In the genomic region with DNA sequence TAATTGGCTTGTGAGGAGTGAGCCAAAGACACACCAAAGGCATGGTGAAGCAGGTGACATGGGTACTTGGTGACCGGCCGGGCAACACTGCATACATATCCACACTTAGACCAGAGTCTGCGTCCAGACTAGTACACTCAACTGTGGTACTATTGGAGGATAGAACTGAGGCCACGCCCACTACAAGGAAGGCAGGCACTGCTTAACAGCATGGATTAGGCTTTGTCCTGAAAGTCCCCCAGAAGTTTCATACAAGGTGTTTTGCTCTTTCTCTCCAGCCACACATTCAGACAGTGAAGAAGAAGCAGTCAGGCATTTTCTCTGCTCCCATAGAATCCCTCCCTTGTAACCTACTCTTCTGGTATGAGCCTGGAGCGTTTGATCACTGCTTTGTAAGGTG, we compare ENCODE assay signal across 7 mouse cellular contexts. TPM values are rescaled to one million over a fixed set of nuclear protein-coding genes. Genes with fewer than 3 reads are reported as not detected.
DNase-seq lines count a peak whose midpoint lies in the region; ATAC-seq and TF ChIP-seq lines count a peak whose summit lies in the region.

No protein-coding gene starts in this region.

- H3K4me1 ChIP-seq in hindbrain, embryonic 15.5 days (replicated peaks), result peaks cover 16% of the 10 kb centered on the region
- no peaks in the 10 kb centered on the region for H3K4me1 ChIP-seq in limb, embryonic 11.5 days (ENCODE audit: control insufficient read depth, insufficient read depth, low read length)
- H3K4me1 ChIP-seq in midbrain, embryonic 11.5 days (ENCODE audit: control insufficient read depth, insufficient read depth, low read length), result peaks cover 4% of the 10 kb centered on the region
- no peaks in the 10 kb centered on the region for H3K4me1 ChIP-seq in spleen, adult 2 months (ENCODE audit: control insufficient read depth, insufficient read depth, insufficient read length)

- ATAC-seq in hindbrain, embryonic 15.5 days (ENCODE audit: low FRiP score, low read depth), result peak; percentile 81
- peak; percentile 75 for ATAC-seq in limb, embryonic 11.5 days (ENCODE audit: insufficient number of reproducible peaks, low FRiP score, low TSS enrichment, low read depth)
- peak; percentile 76 for ATAC-seq in midbrain, embryonic 11.5 days (ENCODE audit: low FRiP score)

- peak; percentile 68 for DNase-seq in adipocyte (ENCODE audit: low spot score)
- peak; percentile 65 to 76 for DNase-seq in cerebellum, postnatal 10 days
- peak; percentile 32 to 38 for DNase-seq in frontal cortex, postnatal 10 days (ENCODE audit: low spot score in 2 of 2)
- peak; percentile 74 for DNase-seq in limb, embryonic 11.5 days (ENCODE audit: low spot score)
- DNase-seq in midbrain, embryonic 11.5 days (ENCODE audit: low spot score, missing footprints), result peak; percentile 96
- DNase-seq in spleen, adult 2 months (ENCODE audit: low read depth in 1 of 2, low spot score in 2 of 2), result peak in 1 of 2 experiments; percentile 32

- peak overlapping the region; percentile 96 for H3K27ac ChIP-seq in hindbrain, embryonic 15.5 days (replicated peaks)
- H3K27ac ChIP-seq in limb, embryonic 11.5 days (replicated peaks; ENCODE audit: low read depth, low read length), result 0 out of 2 replicates have a peak overlapping the region, but pooled peaks have one; percentile 15
- H3K27ac ChIP-seq in midbrain, embryonic 11.5 days (ENCODE audit: low read depth, low read length), result peak overlapping the region; percentile 90
- no peak overlapping the region for H3K27ac ChIP-seq in spleen, adult 2 months (ENCODE audit: insufficient read depth, low read length)

- H3K9ac ChIP-seq in hindbrain, embryonic 15.5 days, result peak overlapping the region; percentile 85
- peak overlapping the region; percentile 93 for H3K9ac ChIP-seq in limb, embryonic 11.5 days (ENCODE audit: low read length)
- H3K9ac ChIP-seq in midbrain, embryonic 11.5 days (ENCODE audit: low read length), result peak overlapping the region; percentile 90

- peak overlapping the region; percentile 87 for H3K4me3 ChIP-seq in hindbrain, embryonic 15.5 days
- H3K4me3 ChIP-seq in limb, embryonic 11.5 days (ENCODE audit: low read depth, low read length), result peak overlapping the region; percentile 77
- H3K4me3 ChIP-seq in midbrain, embryonic 11.5 days (ENCODE audit: low read depth, low read length), result peak overlapping the region; percentile 63
- peak overlapping the region; percentile 48 for H3K4me3 ChIP-seq in spleen, adult 2 months (ENCODE audit: extremely low read depth, insufficient read depth, insufficient read length)

- no peak; the same call in 1 of the 2 replicates for TF ChIP-seq POLR2A in spleen, adult 2 months (IDR thresholded peaks at IDR 0.05; ENCODE audit: low read depth, low read length)

- WGBS in hindbrain, embryonic 15.5 days, result 4% methylated on average over 5 of the region's 5 CpGs
- 5% methylated on average over 5 of the region's 5 CpGs for WGBS in limb, embryonic 11.5 days
- WGBS in midbrain, embryonic 11.5 days, result 9% methylated on average over 5 of the region's 5 CpGs
- WGBS in spleen, adult 2 months, result under 1% methylated on average over 5 of the region's 5 CpGs

- H3K9me3 ChIP-seq in hindbrain, embryonic 15.5 days, result no peaks in the 10 kb centered on the region
- no peaks in the 10 kb centered on the region for H3K9me3 ChIP-seq in limb, embryonic 11.5 days (ENCODE audit: control insufficient read depth, low read length)
- no peaks in the 10 kb centered on the region for H3K9me3 ChIP-seq in midbrain, embryonic 11.5 days (ENCODE audit: control insufficient read depth, low read length)

- peak overlapping the region; percentile 71 for H3K4me2 ChIP-seq in hindbrain, embryonic 15.5 days
- peak overlapping the region; percentile 70 for H3K4me2 ChIP-seq in limb, embryonic 11.5 days (ENCODE audit: low read depth, severe bottlenecking)
- H3K4me2 ChIP-seq in midbrain, embryonic 11.5 days, result peak overlapping the region; percentile 76

- H3K27me3 ChIP-seq in hindbrain, embryonic 15.5 days, result no peaks in the 10 kb centered on the region
- no peaks in the 10 kb centered on the region for H3K27me3 ChIP-seq in limb, embryonic 11.5 days (ENCODE audit: control insufficient read depth, insufficient read depth, low read length)
- no peaks in the 10 kb centered on the region for H3K27me3 ChIP-seq in midbrain, embryonic 11.5 days (ENCODE audit: control insufficient read depth, insufficient read depth, low read length)
- H3K27me3 ChIP-seq in spleen, adult 2 months (ENCODE audit: control insufficient read depth, insufficient read depth, low read length), result no peaks in the 10 kb centered on the region

- TF ChIP-seq CTCF in spleen, adult 2 months (IDR thresholded peaks at IDR 0.05; ENCODE audit: extremely low read depth, insufficient read depth, insufficient read length, insufficient replicate concordance), result no peak

- H3K36me3 ChIP-seq in hindbrain, embryonic 15.5 days, result peaks cover 18% of the 10 kb centered on the region
- peaks cover 11% of the 10 kb centered on the region; the same call in 1 of the 2 replicates for H3K36me3 ChIP-seq in limb, embryonic 11.5 days (ENCODE audit: control insufficient read depth, insufficient read depth, low read length)
- peaks cover 9% of the 10 kb centered on the region; the same call in 1 of the 2 replicates for H3K36me3 ChIP-seq in midbrain, embryonic 11.5 days (ENCODE audit: control insufficient read depth, insufficient read depth, low read length)
- H3K36me3 ChIP-seq in spleen, adult 2 months (ENCODE audit: control insufficient read depth, insufficient read depth, low read length), result peaks cover 7% of the 10 kb centered on the region

RNA-seq across cellular contexts. Expression of a gene that starts 1.2 kb away (rescaled TPM):
- polyA plus RNA-seq in hindbrain, embryonic 15.5 days (2015; fragmentation: Nextera tagmentation; extraction: Ambion mirVana), result 77.2 and 79.3 TPM in 2 replicates
- 184 TPM in 2 replicates for polyA plus RNA-seq in limb, embryonic 11.5 days (2014; fragmentation: Nextera tagmentation; extraction: Ambion mirVana)
- 133 and 139 TPM in 2 replicates for polyA plus RNA-seq in midbrain, embryonic 11.5 days (2014; fragmentation: Nextera tagmentation; extraction: Ambion mirVana)
- polyA plus RNA-seq in spleen, adult 2 months (2012; rRNA removed), result 2.9 and 3.4 TPM in 2 replicates

RNA-seq across cellular contexts. Expression of a gene that starts 9.9 kb away (rescaled TPM):
- polyA plus RNA-seq in hindbrain, embryonic 15.5 days (2015; fragmentation: Nextera tagmentation; extraction: Ambion mirVana), result 63.7 and 66.1 TPM in 2 replicates
- polyA plus RNA-seq in limb, embryonic 11.5 days (2014; fragmentation: Nextera tagmentation; extraction: Ambion mirVana), result 74.8 and 76.4 TPM in 2 replicates
- 87.2 and 94.7 TPM in 2 replicates for polyA plus RNA-seq in midbrain, embryonic 11.5 days (2014; fragmentation: Nextera tagmentation; extraction: Ambion mirVana)
- 1.0 and 1.2 TPM in 2 replicates for polyA plus RNA-seq in spleen, adult 2 months (2012; rRNA removed)

RNA-seq across cellular contexts. Expression of a gene that starts 45.3 kb away (rescaled TPM):
- polyA plus RNA-seq in hindbrain, embryonic 15.5 days (2015; fragmentation: Nextera tagmentation; extraction: Ambion mirVana), result 39.5 and 41.8 TPM in 2 replicates
- polyA plus RNA-seq in limb, embryonic 11.5 days (2014; fragmentation: Nextera tagmentation; extraction: Ambion mirVana), result 109 and 110 TPM in 2 replicates
- polyA plus RNA-seq in midbrain, embryonic 11.5 days (2014; fragmentation: Nextera tagmentation; extraction: Ambion mirVana), result 104 and 115 TPM in 2 replicates
- 4.1 and 5.3 TPM in 2 replicates for polyA plus RNA-seq in spleen, adult 2 months (2012; rRNA removed)

Comparison
In these comparisons a context has a peak if more than half of its experiments do, and no peak if none do; other contexts are left out.
1. RNA of a gene that starts 1.2 kb away (polyA plus RNA-seq): 184 TPM in limb, embryonic 11.5 days, 133 to 139 TPM in midbrain, embryonic 11.5 days and 77.2 to 79.3 TPM in hindbrain, embryonic 15.5 days; 2.9 to 3.4 TPM in spleen, adult 2 months; every median in the first group is over 10 times any median in the second.
2. RNA of a gene that starts 9.9 kb away (polyA plus RNA-seq): 87.2 to 94.7 TPM in midbrain, embryonic 11.5 days, 74.8 to 76.4 TPM in limb, embryonic 11.5 days and 63.7 to 66.1 TPM in hindbrain, embryonic 15.5 days; 1.0 to 1.2 TPM in spleen, adult 2 months; every median in the first group is over 10 times any median in the second.
3. Peak in every context shown above with its lines, with median percentiles within 50 percentile points of each other: ATAC-seq, H3K4me2 ChIP-seq, H3K4me3 ChIP-seq and H3K9ac ChIP-seq.